Mouse (Mus musculus): ENCODE results near the gene Pmp22. TPM values are rescaled to one million over a fixed set of nuclear protein-coding genes. Genes with fewer than 3 reads are reported as not detected.
A peak's percentile ranks its signal among the peaks of the same experiment; 100 is the strongest.

The Pmp22 gene
- 10 to 100 TPM; 28.8 to 43.1 TPM for total RNA-seq (2021)
- long read RNA-seq, experiment 1, transcript Pmp22-204 (5 exons, 1,822 nt), result minor isoform, 12 of 84 reads
- long read RNA-seq, experiment 1, transcript Pmp22-201 (5 exons, 1,800 nt), result major isoform, 32 of 84 reads
- long read RNA-seq, experiment 1, partial matches to known transcripts, result 0 of 84 reads
- long read RNA-seq, experiment 1, other reads (novel, unspliced or antisense), result 38 of 84 reads
- long read RNA-seq, experiment 2, transcript Pmp22-204 (5 exons, 1,822 nt), result minor isoform, 7 of 73 reads
- long read RNA-seq, experiment 2, transcript Pmp22-201 (5 exons, 1,800 nt), result major isoform, 20 of 73 reads
- long read RNA-seq, experiment 2, partial matches to known transcripts, result 17 of 73 reads
- long read RNA-seq, experiment 2, other reads (novel, unspliced or antisense), result 25 of 73 reads

DNA sequence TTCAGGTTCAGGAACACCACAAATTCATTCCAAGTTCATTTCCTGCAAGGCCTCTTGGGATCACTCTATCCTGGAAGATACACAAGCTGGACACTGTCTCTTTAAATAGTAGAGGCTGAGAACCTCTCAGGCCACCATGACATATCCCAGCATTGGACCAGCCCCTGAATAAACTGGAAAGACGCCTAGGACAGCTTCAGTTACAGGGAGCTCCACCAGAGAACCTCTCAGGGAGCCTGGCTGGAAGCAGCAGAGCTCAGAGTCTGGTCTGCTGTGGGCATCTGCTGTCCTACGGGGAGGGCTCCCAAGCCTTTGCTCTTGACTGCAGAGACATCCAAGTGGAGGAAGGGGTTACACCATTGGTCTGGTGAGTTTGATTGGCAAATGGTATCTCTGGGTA, at the start of gene Pmp22:
Pmp22 (plus strand) TSS at position 199 of the 400 bp plus-strand sequence.
- peak within 1 kb of the TSS; percentile 91 for H3K27ac ChIP-seq
- peak within 1 kb of the TSS; percentile 83 for H3K4me3 ChIP-seq
- no peak for TF ChIP-seq CTCF (IDR thresholded peaks at IDR 0.05)
- DNase-seq, result peak; percentile 78
- intact Hi-C loops (cut with DNase I), result no loop called here

DNA sequence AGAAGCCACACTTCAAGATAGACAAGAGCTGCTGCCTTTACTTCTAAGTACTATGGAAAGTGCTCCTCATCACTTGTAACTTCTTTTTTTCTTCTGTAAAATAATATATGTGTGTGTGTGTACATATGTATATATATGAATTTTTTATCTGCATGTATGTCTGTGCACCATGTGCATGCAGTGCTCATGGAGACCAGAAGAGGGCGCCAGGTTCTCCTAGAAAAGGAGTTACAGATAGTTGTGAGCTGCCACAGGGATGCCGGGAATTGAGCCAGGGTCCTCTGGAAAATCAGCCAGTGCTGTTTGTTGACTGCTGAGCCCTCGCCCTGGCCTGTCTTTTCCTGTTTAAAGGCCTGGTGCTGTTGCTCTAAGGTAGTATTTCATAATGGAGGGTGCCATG, 44.2 kb upstream of the Pmp22 start:
- H3K27ac ChIP-seq, result no peak overlapping the region
- no peak overlapping the region for H3K4me3 ChIP-seq
- intact Hi-C loops (cut with DNase I), result no loop called here
- TF ChIP-seq CTCF (IDR thresholded peaks at IDR 0.05), result peak; percentile 46
- DNase-seq, result no peak

DNA sequence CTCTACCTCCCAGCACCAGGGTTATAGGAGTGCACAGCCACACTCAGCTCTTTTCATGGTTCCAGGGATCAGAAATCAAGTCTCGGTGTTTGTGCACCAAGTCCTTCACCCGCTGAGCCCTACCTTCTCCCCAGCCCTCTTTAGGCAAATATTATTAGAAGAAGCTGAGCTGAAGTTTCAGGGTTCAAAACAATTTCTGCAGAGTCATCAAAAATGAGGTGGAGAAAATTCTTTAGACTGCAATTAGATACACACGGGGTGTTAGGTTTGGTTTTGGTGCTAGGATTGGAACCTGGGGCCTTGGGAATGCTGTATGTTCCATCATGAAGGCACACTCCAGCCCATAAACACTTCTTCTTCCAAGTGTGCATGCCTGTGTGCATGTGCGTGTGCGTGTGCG, 40.1 kb upstream of the Pmp22 start:
- no peak overlapping the region for H3K27ac ChIP-seq
- intact Hi-C loops (cut with DNase I), result no loop called here
- no peak for TF ChIP-seq CTCF (IDR thresholded peaks at IDR 0.05)
- no peak overlapping the region for H3K4me3 ChIP-seq
- no peak for DNase-seq

DNA sequence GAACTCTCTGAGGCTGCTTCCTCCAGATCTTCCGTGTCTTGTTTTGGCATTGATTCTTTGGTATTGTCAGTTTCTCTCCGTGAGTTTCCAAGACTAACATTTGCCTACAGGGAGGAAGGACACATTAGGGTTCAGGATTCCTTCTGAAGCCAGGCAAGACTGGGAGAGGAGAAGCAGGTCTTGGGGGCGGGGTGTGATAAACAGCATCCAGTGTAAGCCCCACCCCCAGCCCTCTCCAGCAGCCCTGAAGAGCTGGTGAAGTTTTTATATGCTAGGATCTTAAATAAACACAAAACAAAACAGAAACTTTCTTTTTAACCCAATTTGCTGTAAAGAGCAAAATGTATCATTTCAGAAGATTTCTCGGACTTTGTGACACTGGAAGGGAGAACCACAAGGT, 38.6 kb upstream of the Pmp22 start:
- TF ChIP-seq CTCF (IDR thresholded peaks at IDR 0.05), result no peak
- intact Hi-C loops (cut with DNase I), result no loop called here
- no peak overlapping the region for H3K4me3 ChIP-seq
- no peak for DNase-seq
- H3K27ac ChIP-seq, result no peak overlapping the region

DNA sequence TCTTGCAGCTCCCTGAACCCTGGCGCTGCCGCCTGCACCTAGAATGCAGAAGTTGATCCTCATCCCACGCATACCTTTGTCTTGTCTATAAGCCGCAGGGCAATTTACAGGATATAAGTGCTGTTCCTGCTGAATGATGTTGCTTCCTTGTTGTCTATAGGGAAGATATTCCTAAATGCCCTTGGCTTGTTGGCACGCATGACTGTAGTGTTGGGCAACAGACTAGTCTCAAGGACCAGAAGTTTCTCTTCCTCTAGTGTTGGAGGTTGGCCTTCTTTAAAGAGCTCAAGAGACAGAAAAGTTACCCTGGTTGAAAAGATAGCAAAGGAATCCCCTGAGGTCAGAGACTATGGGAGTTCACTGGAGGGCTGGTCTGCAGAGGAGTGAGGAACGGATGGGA, 37.8 kb upstream of the Pmp22 start:
- Histone ChIP-seq H3K27ac (no peak overlapping the region), H3K4me3 (no peak overlapping the region)
- no peak for TF ChIP-seq CTCF (IDR thresholded peaks at IDR 0.05)
- DNase-seq, result no peak
- intact Hi-C loops (cut with DNase I), result no loop called here

DNA sequence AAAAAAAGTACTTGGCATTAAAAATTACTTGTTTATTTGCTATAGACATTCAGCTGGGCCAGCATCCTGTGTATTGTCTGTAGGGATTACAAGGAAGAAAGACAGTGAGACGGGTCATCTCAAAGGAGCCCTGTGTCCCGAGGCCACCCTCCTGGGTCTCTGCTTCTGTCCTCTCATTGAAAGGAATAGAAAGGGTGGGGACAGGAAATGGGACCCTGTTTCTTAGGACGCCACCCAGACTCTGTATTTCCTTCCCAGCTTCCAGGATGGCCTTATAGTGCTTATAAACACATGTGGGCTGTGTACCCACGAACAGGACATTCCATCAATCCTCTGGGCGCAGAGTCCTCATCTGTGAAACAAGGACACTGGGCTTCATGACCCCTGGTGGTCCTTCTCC, 36.5 kb upstream of the Pmp22 start:
- Histone ChIP-seq H3K4me3 (no peak overlapping the region), H3K27ac (no peak overlapping the region)
- no peak for DNase-seq
- intact Hi-C loops (cut with DNase I), result no loop called here
- no peak for TF ChIP-seq CTCF (IDR thresholded peaks at IDR 0.05)

DNA sequence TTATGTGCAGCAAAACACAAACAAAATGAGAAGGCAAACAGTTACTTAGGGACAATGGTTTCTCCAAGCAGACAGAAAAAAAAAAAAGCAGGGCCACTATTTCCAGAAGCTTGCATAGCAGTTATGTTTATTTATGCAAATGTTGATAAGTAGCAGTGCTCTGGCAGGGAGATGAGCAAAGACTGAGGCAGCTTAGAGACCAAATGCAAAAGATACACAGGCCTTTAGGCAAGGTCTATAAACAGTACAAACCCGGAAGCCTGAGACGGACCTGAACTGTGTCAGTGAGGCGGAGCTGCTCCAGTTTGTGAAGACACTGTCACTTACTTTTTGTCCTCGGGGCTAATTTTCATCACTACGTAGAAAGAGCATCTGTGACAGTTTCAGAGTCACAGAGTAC, 35.2 kb upstream of the Pmp22 start:
- intact Hi-C loops (cut with DNase I), result no loop called here
- DNase-seq, result no peak
- Histone ChIP-seq H3K27ac (no peak overlapping the region), H3K4me3 (no peak overlapping the region)
- TF ChIP-seq CTCF (IDR thresholded peaks at IDR 0.05), result no peak

DNA sequence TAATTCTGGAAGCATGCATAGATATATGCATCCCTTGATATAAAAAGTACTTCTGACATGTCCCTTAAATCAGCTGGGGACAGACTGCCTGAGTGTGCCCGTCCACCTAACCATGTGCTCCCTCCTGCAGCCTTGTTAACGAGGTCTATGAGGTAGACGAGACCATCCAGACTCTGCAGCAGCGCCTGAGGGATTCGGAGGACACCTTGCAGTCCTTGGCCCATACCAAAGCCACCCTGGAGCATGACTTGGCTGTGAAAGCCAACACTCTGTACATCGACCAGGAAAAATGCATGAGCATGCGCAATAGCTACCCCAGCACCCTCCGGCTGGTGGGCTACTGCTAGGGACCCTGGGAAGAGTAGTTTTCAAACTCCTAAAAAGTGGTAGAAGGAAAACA, 34.3 kb upstream of the Pmp22 start:
- intact Hi-C loops (cut with DNase I), result no loop called here
- no peak for TF ChIP-seq CTCF (IDR thresholded peaks at IDR 0.05)

DNA sequence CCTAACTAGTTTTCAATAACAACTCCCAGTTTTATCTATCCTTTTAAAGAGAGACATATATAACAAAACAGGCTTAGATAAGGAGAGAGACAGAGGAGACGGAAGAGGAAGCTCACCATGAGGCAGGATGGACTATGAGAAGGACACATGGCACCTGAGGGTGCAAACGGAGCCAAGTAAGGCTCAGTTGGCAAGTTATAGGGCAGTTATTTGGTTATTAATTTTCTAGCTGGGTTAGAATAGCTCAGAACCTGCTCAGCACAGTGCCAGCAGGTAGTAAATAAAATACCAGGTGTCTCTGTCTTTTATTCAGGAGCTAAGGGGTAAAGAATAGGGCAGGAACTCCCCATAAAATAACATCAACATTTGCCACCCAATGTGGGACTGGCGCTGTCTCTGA, 30.8 kb upstream of the Pmp22 start:
- H3K4me3 ChIP-seq, result no peak overlapping the region
- TF ChIP-seq CTCF (IDR thresholded peaks at IDR 0.05), result no peak
- no peak overlapping the region for H3K27ac ChIP-seq
- DNase-seq, result no peak
- intact Hi-C loops (cut with DNase I), result no loop called here

More for the DNA sequence above, 34.3 kb upstream of the Pmp22 start:
- Histone ChIP-seq H3K27ac (no peak overlapping the region), H3K4me3 (no peak overlapping the region)
- no peak for DNase-seq

DNA sequence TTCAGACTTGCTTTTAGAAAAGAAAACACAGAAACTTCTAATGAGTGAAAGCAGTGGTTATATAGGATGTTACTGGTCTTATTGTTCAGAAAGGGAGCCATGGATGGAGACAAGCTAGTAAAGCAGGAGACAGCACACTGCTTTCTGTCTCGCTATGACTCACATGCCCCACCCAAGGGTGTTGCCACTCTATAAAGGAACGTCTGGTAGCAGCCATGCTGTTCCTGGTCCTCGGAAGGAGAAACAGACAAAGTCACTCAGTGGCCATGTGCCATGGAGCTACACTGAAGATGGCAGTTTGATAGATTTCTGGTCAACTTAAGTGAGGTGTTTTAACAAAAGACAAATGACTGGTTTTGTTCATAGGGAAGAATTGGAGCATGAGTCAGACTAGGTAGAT, 29.4 kb upstream of the Pmp22 start:
- Histone ChIP-seq H3K27ac (no peak overlapping the region), H3K4me3 (no peak overlapping the region)
- intact Hi-C loops (cut with DNase I), result no loop called here
- TF ChIP-seq CTCF (IDR thresholded peaks at IDR 0.05), result no peak
- no peak for DNase-seq

DNA sequence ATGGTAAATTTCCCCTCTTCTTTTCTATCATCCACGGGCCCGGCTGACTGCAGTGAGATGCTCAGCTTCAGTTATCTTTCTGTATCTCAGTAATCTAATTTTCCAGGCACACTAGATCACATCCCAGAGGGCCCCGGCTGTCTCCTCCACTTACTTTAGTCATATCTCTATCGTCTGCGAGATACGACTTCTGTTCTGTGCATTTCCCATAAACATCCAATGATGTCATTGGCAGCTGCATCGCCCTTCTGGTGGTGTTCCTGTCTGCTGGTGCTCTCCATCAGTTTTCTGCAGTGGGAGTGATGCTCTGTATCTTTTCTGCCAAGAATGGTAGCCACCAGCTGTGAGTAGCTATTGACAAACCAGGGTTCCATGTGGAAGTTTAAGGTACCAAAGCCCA, 25.5 kb upstream of the Pmp22 start:
- no peak for DNase-seq
- Histone ChIP-seq H3K4me3 (no peak overlapping the region), H3K27ac (no peak overlapping the region)
- no peak for TF ChIP-seq CTCF (IDR thresholded peaks at IDR 0.05)
- intact Hi-C loops (cut with DNase I), result no loop called here

DNA sequence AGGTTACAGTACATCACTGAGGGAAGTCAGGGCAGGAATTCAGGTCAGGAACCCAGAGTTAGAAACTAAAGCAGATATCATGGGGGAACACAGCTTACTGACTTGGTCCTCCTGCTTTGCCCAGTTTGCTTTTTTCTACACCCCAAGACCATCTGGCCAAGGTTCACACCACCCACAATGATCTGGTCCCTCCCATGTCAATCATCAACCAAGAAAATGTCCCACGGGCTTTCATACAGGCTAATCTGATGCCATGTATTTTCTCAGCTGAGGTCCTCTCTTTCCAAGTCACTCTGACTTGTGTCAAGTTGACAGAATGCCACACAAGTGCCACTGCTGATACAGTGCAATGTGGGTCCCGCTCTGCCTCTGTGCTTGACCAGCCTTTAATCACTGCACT, 24.8 kb upstream of the Pmp22 start:
- intact Hi-C loops (cut with DNase I), result no loop called here
- no peak overlapping the region for H3K4me3 ChIP-seq
- DNase-seq, result no peak
- no peak overlapping the region for H3K27ac ChIP-seq
- TF ChIP-seq CTCF (IDR thresholded peaks at IDR 0.05), result no peak

DNA sequence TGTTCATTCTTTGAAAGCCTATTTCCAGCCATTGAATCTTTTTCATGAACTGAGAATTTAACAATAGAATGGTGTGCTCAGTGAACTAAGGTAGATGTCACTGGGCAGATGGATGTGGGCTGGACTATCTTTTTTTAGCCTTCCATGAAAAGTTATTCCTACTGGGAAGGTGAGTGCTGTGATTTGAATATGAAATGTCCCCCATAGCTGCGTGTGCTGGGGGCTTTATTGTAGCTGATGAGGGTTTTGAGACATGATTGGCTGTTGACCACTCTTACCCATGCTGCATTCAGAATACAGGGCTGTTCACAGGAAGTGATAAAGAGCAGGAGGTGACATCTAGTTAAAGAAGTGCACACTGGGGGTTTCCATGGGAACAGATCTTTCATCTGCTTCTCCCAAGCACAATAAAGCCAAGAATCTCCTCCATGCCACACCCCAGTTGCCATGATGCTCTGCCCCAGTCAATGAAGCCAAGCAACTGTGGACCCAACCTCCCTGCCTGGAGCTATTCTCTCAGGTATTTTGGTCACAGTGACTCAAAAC, 19.5 kb upstream of the Pmp22 start:
- DNase-seq, result no peak
- intact Hi-C loops (cut with DNase I), result no loop called here
- Histone ChIP-seq H3K27ac (no peak overlapping the region), H3K4me3 (no peak overlapping the region)
- TF ChIP-seq CTCF (IDR thresholded peaks at IDR 0.05), result no peak

DNA sequence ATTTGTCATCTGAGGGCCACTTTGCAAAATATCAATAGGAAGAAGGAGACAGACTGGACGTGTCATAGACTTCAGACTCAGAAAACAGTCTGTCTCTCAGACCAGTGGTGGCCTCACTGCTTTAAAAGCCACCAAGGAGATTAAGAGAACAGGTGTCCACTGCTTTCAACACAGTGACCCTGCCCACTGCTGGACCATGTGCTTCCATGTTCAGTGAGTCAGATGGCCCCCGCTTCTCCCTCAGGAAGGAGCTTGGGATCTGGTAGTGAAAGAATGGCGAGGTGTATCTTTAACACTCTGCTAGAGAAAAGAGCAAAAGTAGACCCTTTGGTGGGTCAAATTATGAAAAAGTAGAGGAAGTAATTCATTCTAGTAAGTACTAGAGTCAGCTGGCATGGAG, 18.5 kb upstream of the Pmp22 start:
- intact Hi-C loops (cut with DNase I), result no loop called here
- DNase-seq, result no peak
- TF ChIP-seq CTCF (IDR thresholded peaks at IDR 0.05), result no peak
- Histone ChIP-seq H3K27ac (no peak overlapping the region), H3K4me3 (no peak overlapping the region)

Data from gastrocnemius, adult 2 months (tissue).